Mouse (Mus musculus) layer of hippocampus, adult 2 months (tissue): ENCODE data around the gene Slc2a2. TPM values are rescaled to one million over a fixed set of nuclear protein-coding genes. Genes with fewer than 3 reads are reported as not detected.
A peak's percentile ranks its signal among the peaks of the same experiment; 100 is the strongest.

Experiments used
- DNase-seq, 2 experiments: peaks; one replicate each; pipeline ENCODE4 v3.0.0; 2022; ENCODE audit warnings: low spot score in 2 of 2
- H3K27ac ChIP-seq: fragments of 200-600 bp; 2 replicates; pipeline ENCODE4 v1.8.1; 2022
- H3K4me3 ChIP-seq: fragments of 200-600 bp; 2 replicates; pipeline ENCODE4 v1.8.1; 2022; ENCODE audit warnings: mild to moderate bottlenecking
- CTCF ChIP-seq: fragments of 200-600 bp; conservative IDR thresholded peaks from 2 replicates; pipeline ENCODE4 v1.8.1; 2022; ENCODE audit warnings: antibody characterized with exemption, mild to moderate bottlenecking, moderate library complexity
- total RNA-seq, 2 experiments: library from RNA; stranded (reverse); gene quantifications; 2 replicates each; pipeline ENCODE4 v1.2.3; 2021

Slc2a2 gene
- total RNA-seq, 2 experiments from 2014 or later: not detected

- Histone ChIP-seq H3K27ac (no peak overlapping the region), H3K4me3 (no peak overlapping the region)
- peak; percentile 74 for TF ChIP-seq CTCF
- no peak for DNase-seq
These were observed 12.0 kb downstream of the Slc2a2 start for GRCm38 (mm10) chr3:28709740-28710139.

GRCm38 (mm10) chr3:28713913-28714698 lies 16.4 kb downstream of the Slc2a2 start:
- no peak for DNase-seq

GRCm38 (mm10) chr3:28718521-28718920 lies 20.8 kb downstream of the Slc2a2 start:
- no peak for DNase-seq
- Histone ChIP-seq H3K4me3 (no peak overlapping the region), H3K27ac (no peak overlapping the region)
- no peak for TF ChIP-seq CTCF

More at GRCm38 (mm10) chr3:28713913-28714698, 16.4 kb downstream of the Slc2a2 start:
- H3K4me3 ChIP-seq: no peak overlapping the region
- no peak for TF ChIP-seq CTCF
- no peak overlapping the region for H3K27ac ChIP-seq

GRCm38 (mm10) chr3:28721218-28721617 lies 23.5 kb downstream of the Slc2a2 start:
- DNase-seq: no peak
- Histone ChIP-seq H3K27ac (no peak overlapping the region), H3K4me3 (no peak overlapping the region)
- no peak for TF ChIP-seq CTCF

- DNase-seq: peak; percentile 7 to 11
- no peak overlapping the region for H3K4me3 ChIP-seq
- no peak overlapping the region for H3K27ac ChIP-seq
- TF ChIP-seq CTCF: no peak
These were observed 24.1 kb downstream of the Slc2a2 start for GRCm38 (mm10) chr3:28721838-28722237.

- Histone ChIP-seq H3K4me3 (no peak overlapping the region), H3K27ac (no peak overlapping the region)
- no peak for DNase-seq
- no peak for TF ChIP-seq CTCF
These were observed 24.8 kb downstream of the Slc2a2 start for GRCm38 (mm10) chr3:28722531-28722930.

GRCm38 (mm10) chr3:28723534-28723933 lies 25.8 kb downstream of the Slc2a2 start:
- no peak overlapping the region for H3K4me3 ChIP-seq
- no peak overlapping the region for H3K27ac ChIP-seq
- DNase-seq: no peak

GRCm38 (mm10) chr3:28725203-28725602 lies 27.5 kb downstream of the Slc2a2 start:
- no peak overlapping the region for H3K4me3 ChIP-seq
- DNase-seq: no peak
- no peak overlapping the region for H3K27ac ChIP-seq
- TF ChIP-seq CTCF: no peak

More at GRCm38 (mm10) chr3:28723534-28723933, 25.8 kb downstream of the Slc2a2 start:
- TF ChIP-seq CTCF: peak; percentile 45

- Histone ChIP-seq H3K4me3 (no peak overlapping the region), H3K27ac (no peak overlapping the region)
- TF ChIP-seq CTCF: no peak
- no peak for DNase-seq
These were observed 28.7 kb downstream of the Slc2a2 start for GRCm38 (mm10) chr3:28726356-28726755.

GRCm38 (mm10) chr3:28734712-28735111 lies 37.0 kb downstream of the Slc2a2 start:
- DNase-seq: no peak
- no peak for TF ChIP-seq CTCF
- H3K27ac ChIP-seq: no peak overlapping the region
- no peak overlapping the region for H3K4me3 ChIP-seq

GRCm38 (mm10) chr3:28736981-28737380 lies 39.3 kb downstream of the Slc2a2 start:
- no peak for DNase-seq
- Histone ChIP-seq H3K4me3 (no peak overlapping the region), H3K27ac (no peak overlapping the region)
- no peak for TF ChIP-seq CTCF

GRCm38 (mm10) chr3:28740353-28740752 lies 42.6 kb downstream of the Slc2a2 start:
- DNase-seq: no peak
- no peak overlapping the region for H3K4me3 ChIP-seq
- no peak overlapping the region for H3K27ac ChIP-seq

GRCm38 (mm10) chr3:28743251-28743650 lies 45.5 kb downstream of the Slc2a2 start:
- no peak overlapping the region for H3K27ac ChIP-seq
- H3K4me3 ChIP-seq: no peak overlapping the region
- no peak for DNase-seq
- TF ChIP-seq CTCF: no peak

More at GRCm38 (mm10) chr3:28740353-28740752, 42.6 kb downstream of the Slc2a2 start:
- TF ChIP-seq CTCF: no peak

GRCm38 (mm10) chr3:28745835-28746483 lies 48.3 kb downstream of the Slc2a2 start:
- TF ChIP-seq CTCF: peak; percentile 99
- DNase-seq: peak; percentile 85 to 88
- Histone ChIP-seq H3K4me3 (no peak overlapping the region), H3K27ac (no peak overlapping the region)
